In the genomic region with DNA sequence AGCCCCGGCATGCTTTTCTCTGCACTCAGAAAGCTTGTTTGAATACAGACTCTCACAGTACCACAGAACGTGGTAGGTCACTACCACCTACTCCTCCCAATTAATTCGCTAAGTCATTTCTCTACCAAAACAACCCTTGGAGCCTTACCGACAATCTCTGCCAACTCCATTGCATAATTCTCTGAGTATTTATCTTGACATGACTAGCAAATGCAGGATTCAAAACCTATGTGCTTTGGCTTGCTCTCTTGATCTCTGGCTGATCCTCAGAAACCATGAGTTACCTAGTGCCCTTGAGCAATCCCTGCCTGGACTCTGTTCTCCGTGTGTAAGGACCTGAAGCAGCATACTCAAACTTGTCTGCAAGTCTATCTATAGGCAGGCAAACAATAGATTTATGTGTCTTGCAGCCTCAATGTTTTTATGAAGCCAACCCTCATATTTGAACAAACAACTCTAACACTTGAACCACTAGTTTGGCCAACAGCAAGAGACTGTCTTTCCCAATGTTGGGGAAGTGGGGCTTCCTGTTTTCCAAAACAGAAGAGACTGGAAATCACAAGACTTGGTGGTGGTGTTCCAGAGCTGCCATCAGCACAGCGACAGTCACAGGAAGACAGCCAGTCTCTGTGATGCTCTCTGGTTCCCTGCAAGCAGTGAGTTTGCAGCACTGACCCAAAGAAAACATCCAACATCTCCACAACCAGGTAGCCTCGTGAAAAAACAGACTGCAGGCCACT, we compare ENCODE assay signal across 10 mouse cellular contexts. TPM values are rescaled to one million over a fixed set of nuclear protein-coding genes. Genes with fewer than 3 reads are reported as not detected.
A peak's percentile ranks its signal among the peaks of the same experiment; 100 is the strongest.
DNase-seq lines count a peak whose midpoint lies in the region; ATAC-seq and TF ChIP-seq lines count a peak whose summit lies in the region.
"Had no signal": no experiment of that assay in that cellular context is flagged by ENCODE, and none has a peak within 500 bp of the region (broad histone marks: within the 10 kb centered on the region; RNA-seq: fewer than 3 reads in every experiment).

No protein-coding gene starts in this region.

- no peak overlapping the region for H3K4me2 ChIP-seq in heart, embryonic 11.5 days
- H3K4me2 ChIP-seq: embryonic facial prominence, embryonic 12.5 days had no signal

- no peak for TF ChIP-seq CTCF in small intestine, adult 2 months (IDR thresholded peaks at IDR 0.05; ENCODE audit: extremely low read depth, insufficient read length, insufficient replicate concordance, low read depth, low read length)

- H3K27me3 ChIP-seq in heart, embryonic 11.5 days (ENCODE audit: control insufficient read depth, insufficient read depth, low read length): no peaks in the 10 kb centered on the region
- no peaks in the 10 kb centered on the region for H3K27me3 ChIP-seq in small intestine, adult 2 months (ENCODE audit: control insufficient read depth, insufficient read depth, low read length)
- H3K27me3 ChIP-seq: embryonic facial prominence, embryonic 12.5 days had no signal

- WGBS in heart, embryonic 11.5 days (ENCODE audit: insufficient replicate concordance): 67% methylated on average over 7 of the region's 7 CpGs
- WGBS in small intestine, adult 2 months: 48% methylated on average over 7 of the region's 7 CpGs

- H3K4me3 ChIP-seq in heart, embryonic 11.5 days (ENCODE audit: low read depth, low read length): no peak overlapping the region
- H3K4me3 ChIP-seq in small intestine, adult 2 months (ENCODE audit: low read depth, low read length): no peak overlapping the region
- H3K4me3 ChIP-seq: embryonic facial prominence, embryonic 12.5 days had no signal

- H3K4me1 ChIP-seq in heart, embryonic 11.5 days (ENCODE audit: control insufficient read depth, insufficient read depth, low read length): peaks cover 2% of the 10 kb centered on the region; the same call in 1 of the 2 replicates
- peaks cover 7% of the 10 kb centered on the region; the same call in 1 of the 2 replicates for H3K4me1 ChIP-seq in small intestine, adult 2 months (ENCODE audit: control insufficient read depth, insufficient read depth, insufficient read length, low read length)

- no peak for TF ChIP-seq POLR2A in small intestine, adult 2 months (IDR thresholded peaks at IDR 0.05; ENCODE audit: low read depth, low read length)

- H3K27ac ChIP-seq in heart, embryonic 11.5 days (ENCODE audit: low read depth, low read length): no peak overlapping the region
- H3K27ac ChIP-seq in small intestine, adult 2 months (ENCODE audit: insufficient read depth, low read depth, low read length): peak overlapping the region; percentile 1; the same call in 1 of the 2 replicates
- H3K27ac ChIP-seq: embryonic facial prominence, embryonic 12.5 days had no signal

- H3K9ac ChIP-seq in heart, embryonic 11.5 days (ENCODE audit: low read depth, low read length): no peak overlapping the region
- H3K9ac ChIP-seq: embryonic facial prominence, embryonic 12.5 days had no signal

- H3K9me3 ChIP-seq in heart, embryonic 11.5 days (replicated peaks; ENCODE audit: control insufficient read depth, low read length): no peaks in the 10 kb centered on the region
- H3K9me3 ChIP-seq: embryonic facial prominence, embryonic 12.5 days had no signal

- H3K36me3 ChIP-seq in heart, embryonic 11.5 days (ENCODE audit: control insufficient read depth, insufficient read depth, low read length): no peaks in the 10 kb centered on the region
- H3K36me3 ChIP-seq in small intestine, adult 2 months (ENCODE audit: control insufficient read depth, insufficient read depth, low read length): no peaks in the 10 kb centered on the region
- H3K36me3 ChIP-seq: embryonic facial prominence, embryonic 12.5 days had no signal

- DNase-seq in heart, adult 18-20 months: peak; percentile 69 to 73
- DNase-seq in right cerebral cortex, adult 2 months (ENCODE audit: low spot score in 2 of 2): peak; percentile 22 to 26
- DNase-seq in right cerebral cortex, postnatal 36 days (ENCODE audit: low spot score in 2 of 2): no peak
- DNase-seq in kidney, postnatal 25 days: peak; percentile 33 to 52
- DNase-seq in cerebellum, postnatal 4 days (ENCODE audit: low spot score in 2 of 2): no peak
- no peak for DNase-seq in thymus, postnatal 14 days
- DNase-seq: thymus, adult 2 months had no signal

- ATAC-seq in heart, embryonic 11.5 days (replicated peaks; ENCODE audit: insufficient number of reproducible peaks, low FRiP score, low TSS enrichment): no peak

RNA-seq across cellular contexts. Expression of gene Sash1, which starts 12.1 kb away (rescaled TPM):
- 10 to 100 TPM; 29.7 to 31.8 TPM for total RNA-seq in heart, adult 18-20 months (2021)
- polyA plus RNA-seq in heart, embryonic 11.5 days (2014; fragmentation: Nextera tagmentation; extraction: Ambion mirVana): 2.2 and 3.6 TPM in 2 replicates
- polyA plus RNA-seq in small intestine, adult 2 months (2012; rRNA removed): 10.2 and 19.9 TPM in 2 replicates

Comparison
In these comparisons a context has a peak if more than half of its experiments do, and no peak if none do; other contexts are left out.
1. DNase-seq: peak in heart, adult 18-20 months (2 of 2), right cerebral cortex, adult 2 months (2 of 2) and kidney, postnatal 25 days (2 of 2); none in right cerebral cortex, postnatal 36 days (0 of 2), cerebellum, postnatal 4 days (0 of 2) and thymus, postnatal 14 days (single experiment).